Mouse (Mus musculus): ENCODE measurements around the gene Cd81. TPM values are rescaled to one million over a fixed set of nuclear protein-coding genes. Genes with fewer than 3 reads are reported as not detected.

The Cd81 gene
- polyA plus RNA-seq, 1 experiment from 2014 or later: 455 TPM

DNA sequence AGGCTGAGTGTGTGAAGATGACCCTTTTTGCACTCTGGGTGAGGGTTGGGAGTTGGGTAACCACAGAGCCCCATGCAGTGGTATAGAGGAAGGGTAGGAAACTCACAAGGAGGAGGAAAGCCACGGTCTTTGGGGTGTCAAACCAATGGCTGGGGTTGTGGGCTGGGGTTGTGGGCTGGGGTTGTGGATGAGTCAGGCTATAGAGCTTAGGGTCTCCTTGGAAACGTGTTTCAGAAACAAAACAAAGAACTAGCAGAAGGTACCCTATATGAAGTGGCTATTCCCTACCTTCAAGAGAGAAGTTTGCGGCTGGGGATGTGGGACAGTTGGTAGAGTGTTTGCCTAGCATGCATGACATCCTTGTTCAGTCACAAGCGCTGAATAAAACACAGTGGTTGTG lies 42.5 kb upstream of the Cd81 start:
- Histone ChIP-seq H3K4me2 (replicated peaks) (no peak overlapping the region), H3K36me3 (replicated peaks; ENCODE audit: control insufficient read depth, insufficient read depth) (no peaks in the 10 kb centered on the region), H3K9ac (no peak overlapping the region), H3K27ac (no peak overlapping the region), H3K27me3 (ENCODE audit: control insufficient read depth, insufficient read depth, low read length) (no peaks in the 10 kb centered on the region), H3K4me3 (replicated peaks; ENCODE audit: low read length) (no peak overlapping the region), H3K4me1 (replicated peaks; ENCODE audit: control insufficient read depth, insufficient read depth, low read length) (peaks cover 31% of the 10 kb centered on the region), H3K9me3 (ENCODE audit: control insufficient read depth, low read length) (no peaks in the 10 kb centered on the region)
- ATAC-seq (ENCODE audit: low FRiP score) (no peak), DNase-seq (ENCODE audit: low spot score) (no peak)
- 92% methylated on average over 4 of the region's 4 CpGs for WGBS

DNA sequence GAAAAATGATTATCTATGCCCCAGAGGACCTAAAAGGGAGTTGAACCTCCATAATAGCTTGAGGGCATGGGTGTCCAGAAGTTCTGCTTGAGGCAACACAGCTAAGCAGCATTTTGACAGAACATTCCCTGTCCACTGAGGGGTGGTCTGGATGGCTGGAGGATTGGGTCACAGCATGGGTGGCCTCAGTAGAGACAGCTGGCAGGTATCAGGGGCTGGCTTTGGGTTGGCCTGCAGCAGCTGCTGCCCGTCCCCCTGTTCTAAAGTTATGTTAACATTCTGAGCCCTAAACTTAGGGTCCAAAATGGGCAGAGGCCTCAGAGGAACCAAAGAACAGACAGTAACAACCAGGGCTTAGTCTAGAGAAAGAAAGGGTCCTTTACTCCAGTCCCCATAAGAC lies 41.3 kb upstream of the Cd81 start:
- H3K9ac ChIP-seq: no peak overlapping the region
- ATAC-seq (ENCODE audit: low FRiP score) (no peak), DNase-seq (ENCODE audit: low spot score) (no peak)
- peaks cover 31% of the 10 kb centered on the region for H3K4me1 ChIP-seq (replicated peaks; ENCODE audit: control insufficient read depth, insufficient read depth, low read length)
- H3K4me2 ChIP-seq (replicated peaks): no peak overlapping the region
- 95% methylated on average over 1 of the region's 1 CpGs for WGBS
- H3K9me3 ChIP-seq (ENCODE audit: control insufficient read depth, low read length): no peaks in the 10 kb centered on the region
- no peaks in the 10 kb centered on the region for H3K27me3 ChIP-seq (ENCODE audit: control insufficient read depth, insufficient read depth, low read length)
- H3K4me3 ChIP-seq (replicated peaks; ENCODE audit: low read length): no peak overlapping the region
- no peaks in the 10 kb centered on the region for H3K36me3 ChIP-seq (replicated peaks; ENCODE audit: control insufficient read depth, insufficient read depth)
- H3K27ac ChIP-seq: no peak overlapping the region

DNA sequence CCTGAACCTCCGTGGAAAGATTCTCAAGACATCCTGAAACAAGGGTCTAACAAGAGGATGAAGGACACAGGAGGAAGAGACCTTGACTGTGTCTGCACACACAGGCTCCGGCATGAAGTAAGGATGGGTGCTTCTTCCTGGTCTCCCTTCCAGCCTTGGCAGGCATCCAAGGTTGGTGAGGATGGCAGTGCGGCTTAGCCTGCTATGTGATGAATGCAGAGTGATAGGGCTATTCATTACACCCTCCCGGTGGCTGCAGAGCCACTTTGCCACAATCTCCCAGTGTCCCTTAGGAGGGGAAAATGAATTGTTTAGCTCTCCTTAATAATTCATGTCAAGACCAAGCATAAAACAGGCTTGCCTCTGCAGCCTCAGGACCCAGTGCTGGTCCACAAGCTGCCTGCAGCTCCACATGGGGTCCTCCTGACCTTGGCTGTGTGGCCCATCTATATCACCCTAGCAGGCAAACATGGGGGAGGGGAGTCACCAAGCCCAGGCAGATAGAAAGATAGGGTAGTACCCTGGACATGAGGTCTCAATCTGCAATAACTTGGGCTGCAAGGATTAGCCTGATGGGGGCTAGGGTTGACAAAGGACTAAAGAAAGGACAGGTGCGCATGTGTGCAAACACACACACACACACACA lies 40.2 kb upstream of the Cd81 start:
- Histone ChIP-seq H3K27ac (no peak overlapping the region), H3K9ac (no peak overlapping the region), H3K4me2 (replicated peaks) (no peak overlapping the region), H3K9me3 (ENCODE audit: control insufficient read depth, low read length) (no peaks in the 10 kb centered on the region), H3K27me3 (ENCODE audit: control insufficient read depth, insufficient read depth, low read length) (no peaks in the 10 kb centered on the region), H3K4me1 (replicated peaks; ENCODE audit: control insufficient read depth, insufficient read depth, low read length) (peaks cover 31% of the 10 kb centered on the region), H3K4me3 (replicated peaks; ENCODE audit: low read length) (no peak overlapping the region), H3K36me3 (replicated peaks; ENCODE audit: control insufficient read depth, insufficient read depth) (no peaks in the 10 kb centered on the region)
- peak; percentile 29 for DNase-seq (ENCODE audit: low spot score)
- ATAC-seq (ENCODE audit: low FRiP score): no peak
- WGBS: 47% methylated on average over 5 of the region's 5 CpGs

DNA sequence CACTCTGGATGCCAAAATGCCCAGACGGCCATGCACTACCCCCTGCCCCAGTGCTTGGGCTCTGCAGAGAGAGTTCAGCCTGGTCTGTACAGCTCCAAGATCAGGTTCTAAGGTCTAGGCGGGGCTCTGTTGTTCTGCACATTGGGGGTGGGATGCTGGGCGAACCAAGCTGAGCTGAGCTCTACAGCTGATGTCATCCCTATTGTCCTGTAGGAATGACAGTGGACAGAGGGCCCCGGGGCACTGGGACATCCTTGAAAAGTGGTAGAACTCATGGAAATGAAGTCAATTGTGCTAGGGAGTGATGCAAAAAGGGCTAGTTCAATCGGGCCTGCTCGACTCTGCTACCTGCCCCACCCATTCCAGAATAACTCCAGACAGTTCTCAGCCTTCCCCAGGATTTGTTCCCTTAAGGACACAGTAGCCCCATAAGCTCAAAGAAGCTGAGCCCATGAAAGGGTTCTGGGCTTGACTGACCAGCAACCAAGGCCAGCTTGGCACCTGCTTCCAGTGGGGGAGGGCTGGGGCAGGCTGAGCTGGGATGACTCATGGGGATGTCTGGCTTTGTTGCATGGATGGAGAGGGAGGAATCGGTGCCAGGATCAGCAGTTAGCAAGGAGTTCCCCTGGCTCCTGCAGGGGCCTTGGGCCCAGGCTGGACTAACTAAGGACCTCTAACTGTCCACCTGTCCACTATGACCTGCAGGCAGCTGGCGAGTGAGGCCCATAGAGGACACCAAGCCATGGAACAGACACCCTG lies 38.9 kb upstream of the Cd81 start:
- DNase-seq (ENCODE audit: low spot score): no peak
- Histone ChIP-seq H3K4me1 (replicated peaks; ENCODE audit: control insufficient read depth, insufficient read depth, low read length) (peaks cover 26% of the 10 kb centered on the region), H3K4me2 (replicated peaks) (no peak overlapping the region), H3K36me3 (replicated peaks; ENCODE audit: control insufficient read depth, insufficient read depth) (no peaks in the 10 kb centered on the region), H3K27me3 (ENCODE audit: control insufficient read depth, insufficient read depth, low read length) (no peaks in the 10 kb centered on the region), H3K9me3 (ENCODE audit: control insufficient read depth, low read length) (no peaks in the 10 kb centered on the region), H3K27ac (no peak overlapping the region), H3K4me3 (replicated peaks; ENCODE audit: low read length) (no peak overlapping the region), H3K9ac (no peak overlapping the region)
- ATAC-seq (ENCODE audit: low FRiP score): no peak
- WGBS: 63% methylated on average over 8 of the region's 8 CpGs

DNA sequence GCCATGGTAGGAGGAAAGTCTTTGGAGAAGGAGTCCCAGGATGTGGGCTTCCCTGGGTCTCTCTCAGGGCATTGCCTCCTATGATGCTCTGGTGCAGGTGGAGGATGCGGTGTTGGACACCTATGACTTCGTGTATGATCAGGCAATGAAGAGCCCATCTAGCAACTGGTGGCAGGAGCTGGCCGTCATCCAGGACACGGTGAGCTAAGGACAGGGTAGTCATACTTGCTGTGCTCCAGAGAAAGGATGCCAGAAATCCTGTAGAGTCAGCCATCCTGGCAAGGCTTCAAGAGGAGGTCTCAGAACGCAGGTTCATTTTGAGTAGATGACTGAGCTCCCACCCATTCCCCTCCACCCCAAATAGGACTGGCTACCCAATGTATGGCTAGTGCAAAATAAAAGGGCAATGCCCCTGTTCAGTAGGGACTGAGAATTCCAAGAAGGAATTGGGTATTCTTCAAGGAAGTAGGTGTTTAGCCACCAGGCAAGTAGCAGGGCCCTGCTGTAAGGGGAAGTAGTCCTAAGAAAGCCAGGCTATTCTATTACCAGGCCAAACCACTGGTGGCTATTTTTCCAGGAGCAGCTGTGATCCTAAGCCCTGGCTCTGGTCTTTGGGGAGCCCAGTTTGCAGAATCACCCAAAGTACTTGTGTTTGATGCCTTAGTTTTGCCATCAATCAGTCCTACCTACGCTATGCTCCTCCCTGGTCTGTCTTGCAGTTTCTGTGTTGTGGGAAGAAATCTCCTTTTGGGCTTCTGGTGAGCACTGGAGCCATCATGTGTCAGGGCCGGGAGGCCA lies 37.5 kb upstream of the Cd81 start:
- WGBS: 84% methylated on average over 7 of the region's 7 CpGs
- Histone ChIP-seq H3K4me2 (replicated peaks) (no peak overlapping the region), H3K36me3 (replicated peaks; ENCODE audit: control insufficient read depth, insufficient read depth) (no peaks in the 10 kb centered on the region), H3K4me1 (replicated peaks; ENCODE audit: control insufficient read depth, insufficient read depth, low read length) (peaks cover 18% of the 10 kb centered on the region), H3K9ac (no peak overlapping the region), H3K27ac (no peak overlapping the region), H3K4me3 (replicated peaks; ENCODE audit: low read length) (no peak overlapping the region), H3K9me3 (ENCODE audit: control insufficient read depth, low read length) (no peaks in the 10 kb centered on the region), H3K27me3 (ENCODE audit: control insufficient read depth, insufficient read depth, low read length) (no peaks in the 10 kb centered on the region)
- ATAC-seq (ENCODE audit: low FRiP score) (no peak), DNase-seq (ENCODE audit: low spot score) (no peak)

DNA sequence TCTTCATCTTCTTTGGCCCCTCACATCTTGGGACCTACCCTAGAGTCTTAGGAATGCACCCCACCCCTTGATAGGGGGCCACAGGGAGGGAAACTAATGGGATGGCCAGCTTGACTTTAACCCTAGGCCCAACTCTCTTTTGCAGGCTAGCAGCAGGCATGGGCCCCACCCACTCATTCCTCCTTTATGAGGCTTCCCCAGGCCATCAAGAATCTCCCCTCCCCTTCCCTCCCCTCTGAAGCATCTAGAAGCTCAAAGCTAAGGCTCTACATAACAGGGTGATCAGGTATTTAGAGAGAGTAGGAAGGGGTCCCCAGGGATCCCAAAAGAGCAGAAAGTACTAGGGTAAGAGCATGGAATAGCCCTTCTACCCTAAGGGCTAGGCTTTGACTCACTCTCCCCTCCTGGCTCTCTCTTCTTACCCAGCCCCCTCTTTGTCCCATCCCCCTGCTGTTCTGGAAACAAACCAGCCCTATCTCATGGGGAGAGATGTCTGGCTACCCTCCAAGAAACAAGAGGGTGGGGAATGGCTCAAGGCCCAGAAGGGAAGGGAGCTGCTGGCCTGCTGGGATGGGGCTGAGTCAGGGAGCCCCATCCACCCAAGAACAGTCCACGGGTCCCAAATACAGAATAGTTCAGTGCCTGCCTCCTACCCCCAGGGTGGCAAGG lies 36.6 kb upstream of the Cd81 start:
- no peak overlapping the region; the same call in 1 of the 2 replicates for H3K27ac ChIP-seq
- H3K4me1 ChIP-seq (replicated peaks; ENCODE audit: control insufficient read depth, insufficient read depth, low read length): peaks cover 18% of the 10 kb centered on the region
- WGBS: 7% methylated on average over 1 of the region's 1 CpGs
- ATAC-seq (ENCODE audit: low FRiP score) (peak; percentile 64), DNase-seq (ENCODE audit: low spot score) (peak; percentile 53)
- no peak overlapping the region for H3K4me3 ChIP-seq (replicated peaks; ENCODE audit: low read length)
- H3K27me3 ChIP-seq (ENCODE audit: control insufficient read depth, insufficient read depth, low read length): no peaks in the 10 kb centered on the region
- no peaks in the 10 kb centered on the region for H3K36me3 ChIP-seq (replicated peaks; ENCODE audit: control insufficient read depth, insufficient read depth)
- H3K4me2 ChIP-seq (replicated peaks): no peak overlapping the region
- no peak overlapping the region for H3K9ac ChIP-seq
- no peaks in the 10 kb centered on the region for H3K9me3 ChIP-seq (ENCODE audit: control insufficient read depth, low read length)

DNA sequence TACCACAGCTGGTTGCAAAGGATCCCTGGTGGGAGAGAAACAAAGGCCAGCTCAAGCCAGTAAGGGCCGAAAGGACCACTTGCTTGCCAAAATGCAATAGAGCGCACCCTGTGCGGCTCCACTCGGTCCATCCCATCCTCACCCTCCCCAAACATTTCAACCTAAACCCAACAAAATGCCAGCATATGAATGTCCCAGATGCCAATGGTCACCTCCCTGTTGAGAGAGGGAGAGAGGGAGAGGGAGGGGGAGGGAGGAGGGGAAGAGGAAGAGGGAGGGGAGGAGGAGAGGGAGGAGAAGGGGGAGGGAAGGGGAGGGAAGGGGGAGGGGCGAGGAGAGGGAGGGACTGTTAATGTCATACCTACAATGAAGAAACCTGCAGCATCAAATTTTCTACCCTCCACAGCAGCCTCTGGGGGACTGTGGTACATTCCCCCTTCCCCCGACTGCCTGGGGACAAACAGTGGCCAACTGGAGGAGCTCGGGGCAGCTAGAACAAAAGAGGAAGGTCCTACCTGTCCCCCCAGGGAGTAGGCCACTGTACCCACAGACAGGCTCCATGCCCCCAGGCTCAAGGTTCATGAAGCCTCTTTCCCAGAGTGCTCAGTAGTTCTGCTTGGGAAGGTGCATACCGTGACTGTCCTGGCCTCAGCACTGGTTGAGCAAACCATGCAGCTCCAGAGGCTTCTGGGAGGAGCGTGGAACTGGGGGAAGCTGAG lies 36.0 kb upstream of the Cd81 start:
- ATAC-seq (ENCODE audit: low FRiP score) (peak; percentile 13; the same call in 1 of the 2 replicates), DNase-seq (ENCODE audit: low spot score) (no peak)
- Histone ChIP-seq H3K4me2 (replicated peaks) (no peak overlapping the region), H3K9me3 (ENCODE audit: control insufficient read depth, low read length) (no peaks in the 10 kb centered on the region), H3K4me3 (replicated peaks; ENCODE audit: low read length) (no peak overlapping the region), H3K27me3 (ENCODE audit: control insufficient read depth, insufficient read depth, low read length) (no peaks in the 10 kb centered on the region), H3K36me3 (replicated peaks; ENCODE audit: control insufficient read depth, insufficient read depth) (no peaks in the 10 kb centered on the region), H3K9ac (no peak overlapping the region), H3K27ac (peak overlapping the region; percentile 54; the same call in 1 of the 2 replicates), H3K4me1 (replicated peaks; ENCODE audit: control insufficient read depth, insufficient read depth, low read length) (peaks cover 18% of the 10 kb centered on the region)
- 50% methylated on average over 9 of the region's 9 CpGs for WGBS

DNA sequence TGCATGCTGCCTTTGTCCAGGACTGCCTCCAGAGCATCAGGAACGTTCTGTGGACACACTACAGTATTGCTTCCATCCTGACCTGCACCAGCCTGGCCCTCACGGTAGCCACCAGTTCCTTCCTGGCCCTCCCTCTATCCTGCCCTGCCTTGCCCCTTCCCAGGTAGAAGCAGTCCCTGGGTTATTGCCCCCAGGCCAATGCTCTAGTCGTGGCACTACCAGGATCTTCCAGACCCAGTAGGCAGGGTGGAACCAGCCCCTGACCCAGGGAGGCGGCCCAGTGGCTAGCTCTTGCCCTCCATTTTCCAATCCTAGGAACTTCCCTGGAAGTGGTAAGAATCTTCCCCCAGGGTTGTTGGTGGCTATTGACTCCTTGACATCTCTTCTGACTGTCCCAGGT lies 35.4 kb upstream of the Cd81 start:
- no peak for ATAC-seq (ENCODE audit: low FRiP score)

More for the DNA sequence above, 35.4 kb upstream of the Cd81 start:
- 76% methylated on average over 4 of the region's 4 CpGs for WGBS
- Histone ChIP-seq H3K4me1 (replicated peaks; ENCODE audit: control insufficient read depth, insufficient read depth, low read length) (peaks cover 15% of the 10 kb centered on the region), H3K27ac (no peak overlapping the region; the same call in 1 of the 2 replicates), H3K36me3 (replicated peaks; ENCODE audit: control insufficient read depth, insufficient read depth) (no peaks in the 10 kb centered on the region), H3K27me3 (ENCODE audit: control insufficient read depth, insufficient read depth, low read length) (no peaks in the 10 kb centered on the region), H3K4me2 (replicated peaks) (no peak overlapping the region), H3K9me3 (ENCODE audit: control insufficient read depth, low read length) (no peaks in the 10 kb centered on the region), H3K9ac (no peak overlapping the region), H3K4me3 (replicated peaks; ENCODE audit: low read length) (no peak overlapping the region)
- no peak for DNase-seq (ENCODE audit: low spot score)
